Mouse (Mus musculus): Measurements from ENCODE around the gene Cdadc1. TPM values are rescaled to one million over a fixed set of nuclear protein-coding genes. Genes with fewer than 3 reads are reported as not detected.

The Cdadc1 gene
- polyA plus RNA-seq, 1 experiment from 2014 or later, result 33.3 TPM

DNA sequence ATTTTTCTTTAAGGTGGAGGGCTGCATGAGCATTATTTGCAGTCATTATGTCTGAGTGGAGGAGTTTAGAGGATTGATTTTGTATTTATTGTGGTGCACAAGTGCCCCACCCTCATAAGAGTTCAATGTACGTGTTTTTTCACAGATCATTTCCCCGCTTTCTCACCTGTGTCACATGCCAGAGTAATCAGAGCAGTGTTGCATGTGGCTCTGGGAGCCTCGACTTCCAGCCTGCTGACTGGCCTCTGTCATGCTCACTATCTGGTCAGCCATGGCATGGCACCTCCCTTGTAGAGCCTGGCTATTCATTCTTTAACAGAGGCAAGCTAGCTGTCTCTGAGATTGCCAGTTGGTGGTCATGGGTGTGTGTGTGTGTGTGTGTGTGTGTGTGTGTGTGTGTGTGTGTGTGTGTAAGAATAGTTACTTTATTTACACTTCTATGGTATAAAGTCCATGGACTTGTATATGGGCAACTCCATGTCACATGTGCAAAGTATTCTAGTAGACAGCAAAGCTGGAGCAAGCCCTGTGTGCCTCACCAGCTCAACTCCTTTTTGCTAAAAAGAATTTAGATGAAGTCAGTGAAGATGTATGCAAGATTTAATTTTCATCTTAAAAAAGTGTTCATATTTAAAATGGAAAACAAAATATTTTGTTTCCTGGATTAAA lies 54.5 kb downstream of the Cdadc1 start:
- Histone ChIP-seq H3K27me3 (ENCODE audit: control insufficient read depth, insufficient read depth, low read length) (no peaks in the 10 kb centered on the region), H3K36me3 (ENCODE audit: control insufficient read depth, insufficient read depth, low read length) (no peaks in the 10 kb centered on the region), H3K27ac (ENCODE audit: low read depth, low read length) (no peak overlapping the region), H3K9me3 (ENCODE audit: control insufficient read depth, low read length) (no peaks in the 10 kb centered on the region), H3K9ac (ENCODE audit: low read length) (no peak overlapping the region), H3K4me3 (ENCODE audit: low read depth, low read length) (no peak overlapping the region), H3K4me2 (no peak overlapping the region), H3K4me1 (ENCODE audit: control insufficient read depth, insufficient read depth, low read length) (no peaks in the 10 kb centered on the region)
- 74% methylated on average over 3 of the region's 3 CpGs for WGBS
- ATAC-seq (ENCODE audit: low FRiP score) (no peak), DNase-seq (ENCODE audit: low spot score, missing footprints) (no peak)

DNA sequence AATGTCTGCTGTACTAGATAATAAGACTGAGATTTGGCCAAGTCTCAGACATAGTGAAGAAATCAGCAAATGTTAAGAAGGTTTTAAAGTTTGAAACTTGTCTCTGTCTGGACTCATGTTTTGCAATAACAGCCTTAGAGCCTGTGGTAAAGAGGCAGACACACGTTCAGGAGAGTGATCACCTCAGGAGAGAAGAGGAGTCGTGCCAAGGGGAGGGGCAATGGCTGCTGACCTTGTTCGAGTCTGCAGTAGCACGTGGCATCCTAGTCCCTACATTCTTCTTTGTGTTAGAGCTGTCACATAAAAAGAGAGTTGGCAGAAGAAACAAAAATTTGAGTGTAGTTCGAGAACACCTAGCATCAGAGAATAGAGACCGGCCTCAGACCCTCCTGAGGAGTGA lies 57.0 kb downstream of the Cdadc1 start:
- H3K27ac ChIP-seq (ENCODE audit: low read depth, low read length), result no peak overlapping the region
- H3K36me3 ChIP-seq (ENCODE audit: control insufficient read depth, insufficient read depth, low read length), result no peaks in the 10 kb centered on the region
- no peak overlapping the region for H3K4me3 ChIP-seq (ENCODE audit: low read depth, low read length)
- H3K4me2 ChIP-seq, result no peak overlapping the region
- no peaks in the 10 kb centered on the region for H3K9me3 ChIP-seq (ENCODE audit: control insufficient read depth, low read length)
- H3K4me1 ChIP-seq (ENCODE audit: control insufficient read depth, insufficient read depth, low read length), result no peaks in the 10 kb centered on the region
- H3K9ac ChIP-seq (ENCODE audit: low read length), result no peak overlapping the region
- no peak for DNase-seq (ENCODE audit: low spot score, missing footprints)
- H3K27me3 ChIP-seq (ENCODE audit: control insufficient read depth, insufficient read depth, low read length), result no peaks in the 10 kb centered on the region
- no peak for ATAC-seq (ENCODE audit: low FRiP score)
- 84% methylated on average over 6 of the region's 6 CpGs for WGBS

- Histone ChIP-seq H3K9ac (ENCODE audit: low read length) (no peak overlapping the region), H3K4me1 (ENCODE audit: control insufficient read depth, insufficient read depth, low read length) (no peaks in the 10 kb centered on the region), H3K27ac (ENCODE audit: low read depth, low read length) (no peak overlapping the region), H3K27me3 (ENCODE audit: control insufficient read depth, insufficient read depth, low read length) (no peaks in the 10 kb centered on the region), H3K9me3 (ENCODE audit: control insufficient read depth, low read length) (no peaks in the 10 kb centered on the region), H3K36me3 (ENCODE audit: control insufficient read depth, insufficient read depth, low read length) (no peaks in the 10 kb centered on the region), H3K4me3 (ENCODE audit: low read depth, low read length) (no peak overlapping the region), H3K4me2 (no peak overlapping the region)
- WGBS, result 96% methylated on average over 2 of the region's 2 CpGs
- ATAC-seq (ENCODE audit: low FRiP score) (no peak), DNase-seq (ENCODE audit: low spot score, missing footprints) (no peak)
Measured at GRCm38 (mm10) chr14:59540230-59540629, 57.5 kb downstream of the Cdadc1 start.

- no peak overlapping the region for H3K9ac ChIP-seq (ENCODE audit: low read length)
- H3K4me2 ChIP-seq, result no peak overlapping the region
- ATAC-seq (ENCODE audit: low FRiP score), result no peak
- H3K4me1 ChIP-seq (ENCODE audit: control insufficient read depth, insufficient read depth, low read length), result no peaks in the 10 kb centered on the region
- DNase-seq (ENCODE audit: low spot score, missing footprints), result no peak
- WGBS, result 87% methylated on average over 4 of the region's 4 CpGs
- H3K9me3 ChIP-seq (ENCODE audit: control insufficient read depth, low read length), result no peaks in the 10 kb centered on the region
- no peaks in the 10 kb centered on the region for H3K27me3 ChIP-seq (ENCODE audit: control insufficient read depth, insufficient read depth, low read length)
- no peak overlapping the region for H3K4me3 ChIP-seq (ENCODE audit: low read depth, low read length)
- no peaks in the 10 kb centered on the region for H3K36me3 ChIP-seq (ENCODE audit: control insufficient read depth, insufficient read depth, low read length)
- H3K27ac ChIP-seq (ENCODE audit: low read depth, low read length), result no peak overlapping the region
Measured at GRCm38 (mm10) chr14:59537829-59538432, 59.8 kb downstream of the Cdadc1 start.

- Histone ChIP-seq H3K4me2 (no peak overlapping the region), H3K27me3 (ENCODE audit: control insufficient read depth, insufficient read depth, low read length) (no peaks in the 10 kb centered on the region), H3K27ac (ENCODE audit: low read depth, low read length) (no peak overlapping the region), H3K4me3 (ENCODE audit: low read depth, low read length) (no peak overlapping the region), H3K9me3 (ENCODE audit: control insufficient read depth, low read length) (no peaks in the 10 kb centered on the region), H3K36me3 (ENCODE audit: control insufficient read depth, insufficient read depth, low read length) (no peaks in the 10 kb centered on the region), H3K9ac (ENCODE audit: low read length) (no peak overlapping the region), H3K4me1 (ENCODE audit: control insufficient read depth, insufficient read depth, low read length) (no peaks in the 10 kb centered on the region)
- ATAC-seq (ENCODE audit: low FRiP score), result no peak
- no peak for DNase-seq (ENCODE audit: low spot score, missing footprints)
Measured at GRCm38 (mm10) chr14:59533908-59534307, 63.9 kb downstream of the Cdadc1 start.

DNA sequence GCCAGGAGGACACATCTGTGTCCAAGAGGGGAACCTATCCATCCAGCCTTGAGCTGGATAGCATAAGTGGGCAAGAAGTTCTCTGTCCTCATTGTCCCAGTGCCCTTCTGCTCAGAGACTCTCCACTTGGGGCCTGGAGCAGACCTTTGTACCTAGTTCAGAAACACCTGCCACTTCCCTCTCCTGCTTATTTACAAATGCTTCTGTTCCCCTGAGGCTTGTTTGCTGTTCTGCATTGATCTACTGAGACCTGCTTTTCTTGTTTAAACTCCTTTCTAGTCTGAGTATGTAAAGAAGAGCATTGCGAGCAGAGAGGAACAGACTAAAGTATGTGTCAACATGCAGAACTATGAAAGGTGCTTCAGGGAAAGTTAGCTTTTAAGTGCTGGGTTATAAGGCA lies 64.8 kb downstream of the Cdadc1 start:
- 73% methylated on average over 1 of the region's 1 CpGs for WGBS
- DNase-seq (ENCODE audit: low spot score, missing footprints) (no peak), ATAC-seq (ENCODE audit: low FRiP score) (no peak)
- H3K9me3 ChIP-seq (ENCODE audit: control insufficient read depth, low read length), result no peaks in the 10 kb centered on the region
- H3K27ac ChIP-seq (ENCODE audit: low read depth, low read length), result no peak overlapping the region
- no peak overlapping the region for H3K4me3 ChIP-seq (ENCODE audit: low read depth, low read length)
- H3K36me3 ChIP-seq (ENCODE audit: control insufficient read depth, insufficient read depth, low read length), result no peaks in the 10 kb centered on the region
- no peaks in the 10 kb centered on the region for H3K4me1 ChIP-seq (ENCODE audit: control insufficient read depth, insufficient read depth, low read length)
- H3K4me2 ChIP-seq, result no peak overlapping the region
- no peaks in the 10 kb centered on the region for H3K27me3 ChIP-seq (ENCODE audit: control insufficient read depth, insufficient read depth, low read length)
- H3K9ac ChIP-seq (ENCODE audit: low read length), result no peak overlapping the region

DNA sequence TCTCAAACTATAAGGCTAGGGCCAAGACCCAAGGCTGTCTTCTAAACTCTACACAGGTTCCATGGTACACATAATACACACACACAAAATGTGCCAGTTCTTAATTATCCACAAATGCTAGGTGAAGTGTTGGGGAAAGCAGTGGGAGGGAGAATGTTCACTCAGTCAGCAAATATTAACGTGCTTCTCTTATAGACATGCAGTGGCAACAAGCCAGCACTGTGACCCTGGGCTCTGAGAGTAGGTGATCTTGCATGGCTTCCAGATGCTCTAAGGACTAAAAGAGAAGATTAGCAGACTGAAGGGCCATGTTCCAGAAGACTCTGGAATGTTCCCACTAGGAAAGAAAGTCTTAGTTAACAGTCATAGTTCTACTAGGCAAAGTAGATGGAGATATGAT lies 67.0 kb downstream of the Cdadc1 start:
- Histone ChIP-seq H3K9ac (ENCODE audit: low read length) (no peak overlapping the region), H3K9me3 (ENCODE audit: control insufficient read depth, low read length) (no peaks in the 10 kb centered on the region), H3K4me3 (ENCODE audit: low read depth, low read length) (no peak overlapping the region), H3K27ac (ENCODE audit: low read depth, low read length) (no peak overlapping the region), H3K4me2 (no peak overlapping the region), H3K4me1 (ENCODE audit: control insufficient read depth, insufficient read depth, low read length) (no peaks in the 10 kb centered on the region), H3K36me3 (ENCODE audit: control insufficient read depth, insufficient read depth, low read length) (no peaks in the 10 kb centered on the region), H3K27me3 (ENCODE audit: control insufficient read depth, insufficient read depth, low read length) (no peaks in the 10 kb centered on the region)
- ATAC-seq (ENCODE audit: low FRiP score) (no peak), DNase-seq (ENCODE audit: low spot score, missing footprints) (no peak)
- 83% methylated on average over 1 of the region's 1 CpGs for WGBS

DNA sequence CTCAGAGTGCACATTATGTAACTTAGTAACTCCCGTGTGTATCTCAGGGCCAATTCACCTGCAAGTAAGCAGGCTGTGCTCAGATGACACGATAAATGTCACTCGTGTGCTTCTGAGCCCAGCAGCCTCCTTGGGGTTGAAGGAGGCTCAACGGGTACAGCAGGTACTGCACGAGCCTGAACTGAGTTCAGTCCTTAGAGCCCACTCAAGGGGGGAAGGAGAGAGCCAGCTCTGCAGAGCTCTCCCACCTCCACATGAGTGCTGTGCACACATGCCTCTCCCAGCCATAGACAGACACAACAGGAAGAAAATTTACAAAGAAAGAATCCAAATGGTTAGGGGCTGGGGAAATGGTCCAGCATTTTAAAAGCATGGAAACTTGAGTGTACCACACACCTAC lies 71.9 kb downstream of the Cdadc1 start:
- WGBS, result 89% methylated on average over 5 of the region's 5 CpGs
- ATAC-seq (ENCODE audit: low FRiP score), result no peak
- Histone ChIP-seq H3K4me2 (no peak overlapping the region), H3K36me3 (ENCODE audit: control insufficient read depth, insufficient read depth, low read length) (no peaks in the 10 kb centered on the region), H3K9me3 (ENCODE audit: control insufficient read depth, low read length) (no peaks in the 10 kb centered on the region), H3K4me1 (ENCODE audit: control insufficient read depth, insufficient read depth, low read length) (no peaks in the 10 kb centered on the region), H3K4me3 (ENCODE audit: low read depth, low read length) (no peak overlapping the region), H3K9ac (ENCODE audit: low read length) (no peak overlapping the region), H3K27ac (ENCODE audit: low read depth, low read length) (no peak overlapping the region), H3K27me3 (ENCODE audit: control insufficient read depth, insufficient read depth, low read length) (no peaks in the 10 kb centered on the region)
- no peak for DNase-seq (ENCODE audit: low spot score, missing footprints)

- no peaks in the 10 kb centered on the region for H3K27me3 ChIP-seq (ENCODE audit: control insufficient read depth, insufficient read depth, low read length)
- no peaks in the 10 kb centered on the region for H3K4me1 ChIP-seq (ENCODE audit: control insufficient read depth, insufficient read depth, low read length)
Measured at GRCm38 (mm10) chr14:59513922-59514444, 83.8 kb downstream of the Cdadc1 start.

More at GRCm38 (mm10) chr14:59513922-59514444, 83.8 kb downstream of the Cdadc1 start:
- H3K27ac ChIP-seq (ENCODE audit: low read depth, low read length), result no peak overlapping the region
- WGBS, result 85% methylated on average over 6 of the region's 6 CpGs
- no peak for DNase-seq (ENCODE audit: low spot score, missing footprints)
- no peak for ATAC-seq (ENCODE audit: low FRiP score)
- H3K36me3 ChIP-seq (ENCODE audit: control insufficient read depth, insufficient read depth, low read length), result no peaks in the 10 kb centered on the region
- H3K9me3 ChIP-seq (ENCODE audit: control insufficient read depth, low read length), result no peaks in the 10 kb centered on the region
- H3K4me3 ChIP-seq (ENCODE audit: low read depth, low read length), result no peak overlapping the region
- no peak overlapping the region for H3K4me2 ChIP-seq
- H3K9ac ChIP-seq (ENCODE audit: low read length), result no peak overlapping the region
